Mouse (Mus musculus): ENCODE measurements around the gene Slx4. TPM values are rescaled to one million over a fixed set of nuclear protein-coding genes. Genes with fewer than 3 reads are reported as not detected.

Slx4 gene
- polyA plus RNA-seq, 1 experiment from 2014 or later: 26.4 TPM

- Histone ChIP-seq H3K4me3 (no peak overlapping the region), H3K9me3 (no peaks in the 10 kb centered on the region), H3K4me1 (no peaks in the 10 kb centered on the region), H3K27me3 (replicated peaks; ENCODE audit: low read depth, poor library complexity, severe bottlenecking) (no peaks in the 10 kb centered on the region), H3K36me3 (replicated peaks) (peaks cover 82% of the 10 kb centered on the region), H3K27ac (replicated peaks) (no peak overlapping the region)
- DNase-seq (ENCODE audit: low spot score): no peak
- WGBS: 89% methylated on average over 6 of the region's 6 CpGs
Measured at GRCm38 (mm10) chr16:3933536-3933935, 70.0 kb downstream of the Slx4 start.

GRCm38 (mm10) chr16:3929151-3929550 lies 74.4 kb downstream of the Slx4 start:
- no peak overlapping the region for H3K27ac ChIP-seq (replicated peaks)
- H3K4me1 ChIP-seq: no peaks in the 10 kb centered on the region
- peaks cover 75% of the 10 kb centered on the region for H3K36me3 ChIP-seq (replicated peaks)
- no peaks in the 10 kb centered on the region for H3K9me3 ChIP-seq
- H3K4me3 ChIP-seq: no peak overlapping the region
- no peak for DNase-seq (ENCODE audit: low spot score)
- H3K27me3 ChIP-seq (replicated peaks; ENCODE audit: low read depth, poor library complexity, severe bottlenecking): no peaks in the 10 kb centered on the region
- WGBS: 81% methylated on average over 7 of the region's 7 CpGs

Other genes with a start within 250 kb of the Slx4 start
- 0.31 TPM in 1 of 2 replicates, not detected in the other for gene Olfr15, start 172.9 kb downstream of the Slx4 start, polyA plus RNA-seq (2016; fragmentation: Nextera tagmentation; extraction: Ambion mirVana)
- gene Zfp174, start 156.5 kb downstream of the Slx4 start, polyA plus RNA-seq (2016; fragmentation: Nextera tagmentation; extraction: Ambion mirVana): 0.82 and 1.1 TPM in 2 replicates
- gene Naa60, start 131.4 kb downstream of the Slx4 start, polyA plus RNA-seq (2016; fragmentation: Nextera tagmentation; extraction: Ambion mirVana): 54.4 and 56.4 TPM in 2 replicates
- 4.5 and 5.5 TPM in 2 replicates for gene Zfp597, start 119.2 kb downstream of the Slx4 start, polyA plus RNA-seq (2016; fragmentation: Nextera tagmentation; extraction: Ambion mirVana)
- gene Gm20695, start 119.1 kb downstream of the Slx4 start, polyA plus RNA-seq (2016; fragmentation: Nextera tagmentation; extraction: Ambion mirVana): 1.4 and 2.6 TPM in 2 replicates
- gene 1700037C18Rik, start 95.1 kb downstream of the Slx4 start, polyA plus RNA-seq (2016; fragmentation: Nextera tagmentation; extraction: Ambion mirVana): 6.8 TPM in 2 replicates
- 22.5 and 24.7 TPM in 2 replicates for gene Cluap1, start 95.0 kb downstream of the Slx4 start, polyA plus RNA-seq (2016; fragmentation: Nextera tagmentation; extraction: Ambion mirVana)
- 0.97 and 1.0 TPM in 2 replicates for gene Nlrc3, start 27.1 kb downstream of the Slx4 start, polyA plus RNA-seq (2016; fragmentation: Nextera tagmentation; extraction: Ambion mirVana)
- gene Dnase1, start 33.2 kb upstream of the Slx4 start, polyA plus RNA-seq (2016; fragmentation: Nextera tagmentation; extraction: Ambion mirVana): 6.5 and 8.6 TPM in 2 replicates
- gene Trap1, start 74.1 kb upstream of the Slx4 start, polyA plus RNA-seq (2016; fragmentation: Nextera tagmentation; extraction: Ambion mirVana): 99.1 and 104 TPM in 2 replicates
- 32.3 and 32.4 TPM in 2 replicates for gene Crebbp, start 210.2 kb upstream of the Slx4 start, polyA plus RNA-seq (2016; fragmentation: Nextera tagmentation; extraction: Ambion mirVana)

All from embryonic facial prominence, embryonic 10.5 days (tissue).